Mouse (Mus musculus) hindbrain, embryonic 13.5 days (tissue): Measurements from ENCODE around the gene Cnot3. TPM values are rescaled to one million over a fixed set of nuclear protein-coding genes. Genes with fewer than 3 reads are reported as not detected.
"Not testable (repeated sequence)": the region's sequence is repeated elsewhere in the genome, so short reads cannot be mapped to it uniquely, and the experiment has no call there.

ENCODE experiments used
- ATAC-seq: fragments of 200-750 bp; cut with Nextera tagmentation; 2 replicates; pipeline ENCODE4 v1.8.0; 2017; ENCODE audit warnings: moderate TSS enrichment; ENCODE audit not compliant: low FRiP score
- H3K27ac ChIP-seq: fragments of 300-500 bp; sonication (generic); 2 replicates; pipeline ENCODE4 v1.5.1; 2015; ENCODE audit warnings: inconsistent platforms, mild to moderate bottlenecking, moderate library complexity
- H3K27me3 ChIP-seq: fragments of 300-500 bp; sonication (generic); 2 replicates; pipeline ENCODE4 v1.6.1; 2015; ENCODE audit warnings: mild to moderate bottlenecking, inconsistent platforms
- H3K36me3 ChIP-seq: fragments of 300-500 bp; sonication (generic); 2 replicates; pipeline ENCODE4 v1.6.1; 2015; ENCODE audit warnings: mild to moderate bottlenecking, inconsistent platforms
- H3K4me1 ChIP-seq: fragments of 300-500 bp; sonication (generic); replicated peaks from 2 replicates; pipeline ENCODE4 v1.6.1; 2015; ENCODE audit warnings: inconsistent platforms
- H3K4me2 ChIP-seq: fragments of 300-500 bp; sonication (generic); 2 replicates; pipeline ENCODE4 v1.6.1; 2015; ENCODE audit warnings: inconsistent platforms, mild to moderate bottlenecking, moderate library complexity
- H3K4me3 ChIP-seq: fragments of 300-500 bp; sonication (generic); 2 replicates; pipeline ENCODE4 v1.5.1; 2015; ENCODE audit warnings: mild to moderate bottlenecking, inconsistent platforms
- H3K9ac ChIP-seq: fragments of 300-500 bp; sonication (generic); 2 replicates; pipeline ENCODE4 v1.6.1; 2015; ENCODE audit warnings: mild to moderate bottlenecking, inconsistent platforms
- H3K9me3 ChIP-seq: fragments of 300-500 bp; sonication (generic); 2 replicates; pipeline ENCODE4 v1.6.1; 2016; ENCODE audit warnings: inconsistent platforms
- WGBS: fragments of 180-500 bp; shearing (Covaris S2); methylation state at CpG from one replicate; pipeline ENCODE4 v1.1.7; 2015; 5-methylcytosine and 5-hydroxymethylcytosine counted together
- polyA plus RNA-seq: library from polyadenylated mRNA; unstranded; fragments of >200 nt; fragmentation: Nextera tagmentation; extraction: Ambion mirVana; gene quantifications from 2 replicates; pipeline ENCODE4 v1.2.1, GENCODE M21; 2015

Cnot3 gene
- polyA plus RNA-seq, 1 experiment from 2014 or later: 47.1 TPM

GRCm38 (mm10) chr7:3691919-3692318 is 46.9 kb downstream of the Cnot3 start:
- Histone ChIP-seq H3K9me3 (no peaks in the 10 kb centered on the region), H3K4me1 (peaks cover 29% of the 10 kb centered on the region), H3K4me3 (peak overlapping the region; percentile 74), H3K27me3 (no peaks in the 10 kb centered on the region), H3K36me3 (peaks cover 22% of the 10 kb centered on the region), H3K27ac (peak overlapping the region; percentile 95), H3K9ac (peak overlapping the region; percentile 95), H3K4me2 (peak overlapping the region; percentile 84)
- 40% methylated on average over 3 of the region's 3 CpGs for WGBS
- ATAC-seq: no peak

- H3K27ac ChIP-seq: peak within 1 kb of the TSS; percentile 95
- peak within 1 kb of the TSS; percentile 84 for H3K4me2 ChIP-seq
- no peaks in the 10 kb centered on the region for H3K27me3 ChIP-seq
- peak within 1 kb of the TSS; percentile 74 for H3K4me3 ChIP-seq
- ATAC-seq: peak; percentile 80
- H3K4me1 ChIP-seq: peaks cover 29% of the 10 kb centered on the region
- peaks cover 22% of the 10 kb centered on the region for H3K36me3 ChIP-seq
- H3K9me3 ChIP-seq: no peaks in the 10 kb centered on the region
- H3K9ac ChIP-seq: peak within 1 kb of the TSS; percentile 95
- WGBS: under 1% methylated on average over 49 of the region's 49 CpGs
These were observed 47.4 kb downstream of the Cnot3 start, which contains the start of gene Tsen34 for GRCm38 (mm10) chr7:3692382-3692986. TSS of gene Tsen34 (plus strand) at chr7:3692863.

GRCm38 (mm10) chr7:3692987-3693808 is 48.1 kb downstream of the Cnot3 start, which contains the start of gene Mboat7:
TSS of gene Mboat7 (minus strand) at chr7:3693523.
- under 1% methylated on average over 55 of the region's 55 CpGs for WGBS

GRCm38 (mm10) chr7:3693809-3694075 is 48.7 kb downstream of the Cnot3 start:
- no peak for ATAC-seq
- peaks cover 29% of the 10 kb centered on the region for H3K4me1 ChIP-seq
- no peaks in the 10 kb centered on the region for H3K27me3 ChIP-seq
- peak overlapping the region; percentile 74 for H3K4me3 ChIP-seq
- peaks cover 24% of the 10 kb centered on the region for H3K36me3 ChIP-seq
- H3K4me2 ChIP-seq: peak overlapping the region; percentile 84
- H3K27ac ChIP-seq: peak overlapping the region; percentile 95
- H3K9ac ChIP-seq: peak overlapping the region; percentile 95
- H3K9me3 ChIP-seq: no peaks in the 10 kb centered on the region
- under 1% methylated on average over 18 of the region's 18 CpGs for WGBS

More at GRCm38 (mm10) chr7:3692987-3693808, 48.1 kb downstream of the Cnot3 start, which contains the start of gene Mboat7:
- peak within 1 kb of the TSS; percentile 74 for H3K4me3 ChIP-seq
- H3K36me3 ChIP-seq: peaks cover 23% of the 10 kb centered on the region
- no peaks in the 10 kb centered on the region for H3K9me3 ChIP-seq
- H3K4me2 ChIP-seq: peak within 1 kb of the TSS; percentile 84
- peak within 1 kb of the TSS; percentile 95 for H3K27ac ChIP-seq
- no peaks in the 10 kb centered on the region for H3K27me3 ChIP-seq
- peak; percentile 93 for ATAC-seq
- peak within 1 kb of the TSS; percentile 95 for H3K9ac ChIP-seq
- peaks cover 29% of the 10 kb centered on the region for H3K4me1 ChIP-seq

- WGBS: under 1% methylated on average over 43 of the region's 55 CpGs
- peak overlapping the region; percentile 84 for H3K4me2 ChIP-seq
- H3K4me1 ChIP-seq: peaks cover 29% of the 10 kb centered on the region
- no peaks in the 10 kb centered on the region for H3K27me3 ChIP-seq
- no peaks in the 10 kb centered on the region for H3K9me3 ChIP-seq
- H3K36me3 ChIP-seq: peaks cover 28% of the 10 kb centered on the region
- H3K9ac ChIP-seq: peak overlapping the region; percentile 95
- peak overlapping the region; percentile 74 for H3K4me3 ChIP-seq
- H3K27ac ChIP-seq: peak overlapping the region; percentile 95
- ATAC-seq: peak; percentile 18
These were observed 49.2 kb downstream of the Cnot3 start for GRCm38 (mm10) chr7:3694076-3694948.

- peaks cover 34% of the 10 kb centered on the region for H3K36me3 ChIP-seq
- not testable (repeated sequence) for H3K9me3 ChIP-seq, H3K27me3 ChIP-seq, ATAC-seq
- peaks cover 29% of the 10 kb centered on the region for H3K4me1 ChIP-seq
- H3K4me2 ChIP-seq: peak overlapping the region; percentile 84
- peak overlapping the region; percentile 74 for H3K4me3 ChIP-seq
- peak overlapping the region; percentile 95 for H3K9ac ChIP-seq
- peak overlapping the region; percentile 95 for H3K27ac ChIP-seq
- 9% methylated on average over 9 of the region's 9 CpGs for WGBS
These were observed 49.9 kb downstream of the Cnot3 start for GRCm38 (mm10) chr7:3694949-3695305.

GRCm38 (mm10) chr7:3698471-3698870 is 53.4 kb downstream of the Cnot3 start:
- Histone ChIP-seq H3K4me2 (no peak overlapping the region), H3K4me3 (no peak overlapping the region), H3K9ac (no peak overlapping the region), H3K9me3 (no peaks in the 10 kb centered on the region), H3K4me1 (peaks cover 12% of the 10 kb centered on the region), H3K36me3 (peaks cover 51% of the 10 kb centered on the region), H3K27me3 (no peaks in the 10 kb centered on the region), H3K27ac (no peak overlapping the region)
- 94% methylated on average over 6 of the region's 6 CpGs for WGBS
- no peak for ATAC-seq

GRCm38 (mm10) chr7:3703148-3703878 is 58.2 kb downstream of the Cnot3 start:
- Histone ChIP-seq H3K27ac (peak overlapping the region; percentile 94), H3K9me3 (no peaks in the 10 kb centered on the region), H3K4me3 (peak overlapping the region; percentile 67), H3K4me1 (peaks cover 22% of the 10 kb centered on the region), H3K36me3 (peaks cover 53% of the 10 kb centered on the region), H3K27me3 (no peaks in the 10 kb centered on the region), H3K9ac (peak overlapping the region; percentile 82), H3K4me2 (peak overlapping the region; percentile 84)
- WGBS: 21% methylated on average over 6 of the region's 6 CpGs
- peak; percentile 55 for ATAC-seq

- H3K27me3 ChIP-seq: no peaks in the 10 kb centered on the region
- peak within 1 kb of the TSS; percentile 82 for H3K9ac ChIP-seq
- H3K4me2 ChIP-seq: peak within 1 kb of the TSS; percentile 84
- peak within 1 kb of the TSS; percentile 67 for H3K4me3 ChIP-seq
- H3K27ac ChIP-seq: peak within 1 kb of the TSS; percentile 94
- peaks cover 47% of the 10 kb centered on the region for H3K36me3 ChIP-seq
- H3K4me1 ChIP-seq: peaks cover 22% of the 10 kb centered on the region
- ATAC-seq: peak; percentile 92
- no peaks in the 10 kb centered on the region for H3K9me3 ChIP-seq
- WGBS: under 1% methylated on average over 42 of the region's 42 CpGs
These were observed 58.9 kb downstream of the Cnot3 start, which contains the start of gene Rps9 for GRCm38 (mm10) chr7:3703879-3704441. TSS of gene Rps9 (plus strand) at chr7:3703993.

- peaks cover 22% of the 10 kb centered on the region for H3K4me1 ChIP-seq
- WGBS: under 1% methylated on average over 20 of the region's 20 CpGs
- peaks cover 42% of the 10 kb centered on the region for H3K36me3 ChIP-seq
- no peaks in the 10 kb centered on the region for H3K9me3 ChIP-seq
- peak; percentile 69 for ATAC-seq
- peak overlapping the region; percentile 84 for H3K4me2 ChIP-seq
- H3K27ac ChIP-seq: peak overlapping the region; percentile 94
- H3K4me3 ChIP-seq: peak overlapping the region; percentile 67
- peak overlapping the region; percentile 82 for H3K9ac ChIP-seq
- H3K27me3 ChIP-seq: no peaks in the 10 kb centered on the region
These were observed 59.4 kb downstream of the Cnot3 start for GRCm38 (mm10) chr7:3704475-3704874.

- not testable (repeated sequence) for H3K27me3 ChIP-seq, ATAC-seq, H3K27ac ChIP-seq, H3K9me3 ChIP-seq
- peak overlapping the region; percentile 82 for H3K9ac ChIP-seq
- 4% methylated on average over 7 of the region's 7 CpGs for WGBS
- peak overlapping the region; percentile 84 for H3K4me2 ChIP-seq
- H3K4me3 ChIP-seq: peak overlapping the region; percentile 67
- peaks cover 22% of the 10 kb centered on the region for H3K4me1 ChIP-seq
- peaks cover 32% of the 10 kb centered on the region for H3K36me3 ChIP-seq
These were observed 60.4 kb downstream of the Cnot3 start for GRCm38 (mm10) chr7:3705461-3705860.
